Mouse (Mus musculus) heart, postnatal 0 days (tissue): ENCODE data around the gene Slc25a21.

Experiments used
- CTCF ChIP-seq: IDR thresholded peaks from 2 replicates; pipeline ENCODE4 v1.5.1; 2016; ENCODE audit warnings: antibody characterized with exemption, control low read depth, low read depth
- EP300 ChIP-seq: IDR thresholded peaks from 2 replicates; pipeline ENCODE4 v1.6.1; 2016; ENCODE audit warnings: antibody characterized with exemption, low read depth

GRCm38 (mm10) chr12:56986049-56986448 lies 211.2 kb downstream of the Slc25a21 start:
- peak; percentile 86 for TF ChIP-seq CTCF
- no peak for TF ChIP-seq EP300
